Mouse (Mus musculus): ENCODE results near the gene Stk24. TPM values are rescaled to one million over a fixed set of nuclear protein-coding genes. Genes with fewer than 3 reads are reported as not detected.
A peak's percentile ranks its signal among the peaks of the same experiment; 100 is the strongest.

Stk24 gene
- polyA plus RNA-seq, 1 experiment from 2014 or later = 43.8 TPM

GRCm38 (mm10) chr14:121291881-121292280 lies 87.9 kb downstream of the Stk24 start:
- 91% methylated on average over 8 of the region's 8 CpGs for WGBS
- no peak for DNase-seq (ENCODE audit: low spot score)
- no peak overlapping the region for H3K4me3 ChIP-seq
- H3K27ac ChIP-seq = no peak overlapping the region
- H3K4me1 ChIP-seq = no peaks in the 10 kb centered on the region
- peaks cover 91% of the 10 kb centered on the region for H3K36me3 ChIP-seq
- no peaks in the 10 kb centered on the region for H3K9me3 ChIP-seq (replicated peaks)
- H3K27me3 ChIP-seq (ENCODE audit: low read depth, poor library complexity, severe bottlenecking) = no peaks in the 10 kb centered on the region

GRCm38 (mm10) chr14:121285379-121286120 lies 94.3 kb downstream of the Stk24 start:
- H3K9me3 ChIP-seq (replicated peaks) = no peaks in the 10 kb centered on the region
- DNase-seq (ENCODE audit: low spot score) = no peak
- no peak overlapping the region for H3K27ac ChIP-seq
- 93% methylated on average over 14 of the region's 14 CpGs for WGBS
- H3K36me3 ChIP-seq = peaks cover 93% of the 10 kb centered on the region
- H3K4me3 ChIP-seq = no peak overlapping the region
- H3K4me1 ChIP-seq = no peaks in the 10 kb centered on the region
- no peaks in the 10 kb centered on the region for H3K27me3 ChIP-seq (ENCODE audit: low read depth, poor library complexity, severe bottlenecking)

GRCm38 (mm10) chr14:121281336-121281710 lies 98.5 kb downstream of the Stk24 start:
- Histone ChIP-seq H3K4me1 (no peaks in the 10 kb centered on the region), H3K9me3 (replicated peaks) (no peaks in the 10 kb centered on the region), H3K36me3 (peaks cover 100% of the 10 kb centered on the region), H3K27ac (no peak overlapping the region), H3K27me3 (ENCODE audit: low read depth, poor library complexity, severe bottlenecking) (no peaks in the 10 kb centered on the region), H3K4me3 (no peak overlapping the region)
- no peak for DNase-seq (ENCODE audit: low spot score)

- no peaks in the 10 kb centered on the region for H3K4me1 ChIP-seq
- no peaks in the 10 kb centered on the region for H3K27me3 ChIP-seq (ENCODE audit: low read depth, poor library complexity, severe bottlenecking)
- H3K36me3 ChIP-seq = peaks cover 100% of the 10 kb centered on the region
- no peaks in the 10 kb centered on the region for H3K9me3 ChIP-seq (replicated peaks)
- H3K27ac ChIP-seq = no peak overlapping the region
- no peak overlapping the region for H3K4me3 ChIP-seq
- DNase-seq (ENCODE audit: low spot score) = peak; percentile 27
- 88% methylated on average over 16 of the region's 16 CpGs for WGBS
These were observed 99.0 kb downstream of the Stk24 start for GRCm38 (mm10) chr14:121280601-121281335.

GRCm38 (mm10) chr14:121279106-121279505 lies 100.7 kb downstream of the Stk24 start:
- WGBS = 29% methylated on average over 6 of the region's 6 CpGs

GRCm38 (mm10) chr14:121276016-121276415 lies 103.8 kb downstream of the Stk24 start:
- no peak for DNase-seq (ENCODE audit: low spot score)
- Histone ChIP-seq H3K27me3 (ENCODE audit: low read depth, poor library complexity, severe bottlenecking) (no peaks in the 10 kb centered on the region), H3K4me1 (no peaks in the 10 kb centered on the region), H3K9me3 (replicated peaks) (no peaks in the 10 kb centered on the region), H3K4me3 (no peak overlapping the region), H3K36me3 (peaks cover 100% of the 10 kb centered on the region), H3K27ac (no peak overlapping the region)
- WGBS = 90% methylated on average over 10 of the region's 10 CpGs

More at GRCm38 (mm10) chr14:121279106-121279505, 100.7 kb downstream of the Stk24 start:
- no peaks in the 10 kb centered on the region for H3K27me3 ChIP-seq (ENCODE audit: low read depth, poor library complexity, severe bottlenecking)
- H3K36me3 ChIP-seq = peaks cover 100% of the 10 kb centered on the region
- peak; percentile 90 for DNase-seq (ENCODE audit: low spot score)
- no peaks in the 10 kb centered on the region for H3K4me1 ChIP-seq
- H3K4me3 ChIP-seq = no peak overlapping the region
- no peaks in the 10 kb centered on the region for H3K9me3 ChIP-seq (replicated peaks)
- H3K27ac ChIP-seq = no peak overlapping the region

GRCm38 (mm10) chr14:121274985-121275384 lies 104.8 kb downstream of the Stk24 start:
- Histone ChIP-seq H3K36me3 (peaks cover 100% of the 10 kb centered on the region), H3K27ac (no peak overlapping the region), H3K4me3 (no peak overlapping the region), H3K4me1 (no peaks in the 10 kb centered on the region), H3K27me3 (ENCODE audit: low read depth, poor library complexity, severe bottlenecking) (no peaks in the 10 kb centered on the region), H3K9me3 (replicated peaks) (no peaks in the 10 kb centered on the region)
- WGBS = 94% methylated on average over 12 of the region's 12 CpGs
- DNase-seq (ENCODE audit: low spot score) = no peak

GRCm38 (mm10) chr14:121270490-121270889 lies 109.3 kb downstream of the Stk24 start:
- Histone ChIP-seq H3K27me3 (ENCODE audit: low read depth, poor library complexity, severe bottlenecking) (no peaks in the 10 kb centered on the region), H3K4me3 (no peak overlapping the region), H3K36me3 (peaks cover 100% of the 10 kb centered on the region), H3K9me3 (replicated peaks) (no peaks in the 10 kb centered on the region), H3K4me1 (no peaks in the 10 kb centered on the region), H3K27ac (no peak overlapping the region)
- no peak for DNase-seq (ENCODE audit: low spot score)
- 90% methylated on average over 6 of the region's 6 CpGs for WGBS

GRCm38 (mm10) chr14:121267801-121268200 lies 112.0 kb downstream of the Stk24 start:
- DNase-seq (ENCODE audit: low spot score) = no peak
- no peak overlapping the region for H3K4me3 ChIP-seq
- WGBS = 94% methylated on average over 8 of the region's 8 CpGs
- H3K27ac ChIP-seq = no peak overlapping the region
- no peaks in the 10 kb centered on the region for H3K4me1 ChIP-seq
- no peaks in the 10 kb centered on the region for H3K27me3 ChIP-seq (ENCODE audit: low read depth, poor library complexity, severe bottlenecking)
- peaks cover 100% of the 10 kb centered on the region for H3K36me3 ChIP-seq
- no peaks in the 10 kb centered on the region for H3K9me3 ChIP-seq (replicated peaks)

GRCm38 (mm10) chr14:121264453-121264852 lies 115.4 kb downstream of the Stk24 start:
- Histone ChIP-seq H3K4me1 (no peaks in the 10 kb centered on the region), H3K4me3 (no peak overlapping the region), H3K27me3 (ENCODE audit: low read depth, poor library complexity, severe bottlenecking) (no peaks in the 10 kb centered on the region), H3K9me3 (replicated peaks) (no peaks in the 10 kb centered on the region), H3K27ac (no peak overlapping the region), H3K36me3 (peaks cover 97% of the 10 kb centered on the region)
- 92% methylated on average over 6 of the region's 6 CpGs for WGBS
- DNase-seq (ENCODE audit: low spot score) = no peak

- Histone ChIP-seq H3K4me1 (no peaks in the 10 kb centered on the region), H3K27ac (no peak overlapping the region), H3K27me3 (ENCODE audit: low read depth, poor library complexity, severe bottlenecking) (no peaks in the 10 kb centered on the region), H3K36me3 (peaks cover 96% of the 10 kb centered on the region), H3K9me3 (replicated peaks) (no peaks in the 10 kb centered on the region), H3K4me3 (no peak overlapping the region)
- DNase-seq (ENCODE audit: low spot score) = no peak
- 85% methylated on average over 2 of the region's 2 CpGs for WGBS
These were observed 115.9 kb downstream of the Stk24 start for GRCm38 (mm10) chr14:121263912-121264311.

GRCm38 (mm10) chr14:121262606-121263005 lies 117.2 kb downstream of the Stk24 start:
- Histone ChIP-seq H3K27ac (no peak overlapping the region), H3K4me3 (no peak overlapping the region), H3K4me1 (no peaks in the 10 kb centered on the region), H3K36me3 (peaks cover 95% of the 10 kb centered on the region), H3K27me3 (ENCODE audit: low read depth, poor library complexity, severe bottlenecking) (no peaks in the 10 kb centered on the region), H3K9me3 (replicated peaks) (no peaks in the 10 kb centered on the region)
- DNase-seq (ENCODE audit: low spot score) = no peak
- 80% methylated on average over 4 of the region's 4 CpGs for WGBS

- H3K36me3 ChIP-seq = peaks cover 95% of the 10 kb centered on the region
- H3K4me1 ChIP-seq = no peaks in the 10 kb centered on the region
- no peaks in the 10 kb centered on the region for H3K27me3 ChIP-seq (ENCODE audit: low read depth, poor library complexity, severe bottlenecking)
- no peak overlapping the region for H3K27ac ChIP-seq
- WGBS = 93% methylated on average over 5 of the region's 5 CpGs
- no peaks in the 10 kb centered on the region for H3K9me3 ChIP-seq (replicated peaks)
- no peak for DNase-seq (ENCODE audit: low spot score)
- no peak overlapping the region for H3K4me3 ChIP-seq
These were observed 118.5 kb downstream of the Stk24 start for GRCm38 (mm10) chr14:121261229-121261879.
